Mouse (Mus musculus): ENCODE data around the gene Alk. TPM values are rescaled to one million over a fixed set of nuclear protein-coding genes. Genes with fewer than 3 reads are reported as not detected.

Gene Alk
- total and polyA plus RNA-seq, 3 experiments, result 0.05 TPM; not detected in 2

DNA sequence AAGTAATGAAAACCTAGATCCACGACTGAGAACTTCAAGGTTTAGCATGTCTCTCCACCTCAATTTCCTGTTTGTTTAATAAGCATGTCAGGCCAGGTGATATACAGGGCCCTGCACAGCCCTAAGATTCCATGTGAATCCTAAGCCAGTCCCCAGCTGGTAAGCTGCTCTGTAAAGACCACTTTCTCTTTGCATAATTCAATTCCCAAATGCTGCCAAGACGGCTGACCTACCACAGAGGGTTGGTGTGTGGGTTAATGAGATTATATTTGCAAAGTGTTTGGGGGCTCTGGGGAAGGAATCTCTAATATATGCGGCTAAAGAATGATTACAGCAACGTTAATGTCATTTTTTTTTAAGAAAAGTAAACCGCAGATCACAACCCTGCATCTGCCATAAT is 130.3 kb downstream of the Alk start:
- H3K27me3 ChIP-seq (ENCODE audit: insufficient read depth, low read length), result no peaks in the 10 kb centered on the region
- peaks cover 15% of the 10 kb centered on the region for H3K9me3 ChIP-seq (replicated peaks)
- H3K4me3 ChIP-seq (ENCODE audit: low read depth, low read length), result no peak overlapping the region
- DNase-seq (ENCODE audit: low spot score) (no peak), ATAC-seq (ENCODE audit: extremely low read depth, insufficient number of reproducible peaks, low FRiP score, poor library complexity, severe bottlenecking) (no peak)
- TF ChIP-seq TAL1 (conservative IDR thresholded peaks at IDR 0.05; ENCODE audit: low read depth, low read length) (no peak), GATA2 (IDR thresholded peaks at IDR 0.05; ENCODE audit: borderline replicate concordance, low read depth, low read length) (no peak), CTCF (IDR thresholded peaks at IDR 0.05; ENCODE audit: low read depth, low read length) (no peak), GATA1 (IDR thresholded peaks at IDR 0.05; ENCODE audit: borderline replicate concordance, low read length) (no peak), POLR2AphosphoS5 (IDR thresholded peaks at IDR 0.05; ENCODE audit: insufficient replicate concordance, low read depth, low read length) (no peak)
- no peaks in the 10 kb centered on the region for H3K36me3 ChIP-seq (replicated peaks)
- H3K4me1 ChIP-seq (ENCODE audit: insufficient read depth, low read depth, low read length), result no peaks in the 10 kb centered on the region

DNA sequence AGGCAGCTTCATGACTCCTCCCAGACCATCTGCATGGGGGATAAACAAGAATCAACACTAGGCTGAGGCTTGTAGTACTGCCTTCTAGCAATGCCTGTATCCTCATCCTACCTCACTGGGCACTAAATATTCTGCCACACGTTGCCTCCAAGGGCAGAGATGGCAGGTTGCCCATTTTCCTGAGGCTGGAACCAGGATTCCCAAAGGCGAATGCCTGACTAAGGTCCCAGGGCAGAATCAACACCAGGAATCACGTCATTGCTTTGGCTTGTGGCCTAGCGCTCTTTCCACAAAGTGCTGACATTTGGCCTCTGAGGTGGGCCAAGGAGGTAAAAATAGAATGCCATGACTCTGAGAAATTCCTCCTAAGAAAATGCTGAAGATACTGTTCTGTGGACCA is 155.9 kb downstream of the Alk start:
- Histone ChIP-seq H3K36me3 (replicated peaks) (no peaks in the 10 kb centered on the region), H3K4me3 (ENCODE audit: low read depth, low read length) (no peak overlapping the region), H3K9me3 (replicated peaks) (peaks cover 20% of the 10 kb centered on the region), H3K4me1 (ENCODE audit: insufficient read depth, low read depth, low read length) (no peaks in the 10 kb centered on the region), H3K27me3 (ENCODE audit: insufficient read depth, low read length) (no peaks in the 10 kb centered on the region)
- ATAC-seq (ENCODE audit: extremely low read depth, insufficient number of reproducible peaks, low FRiP score, poor library complexity, severe bottlenecking), result no peak
- TF ChIP-seq POLR2AphosphoS5 (IDR thresholded peaks at IDR 0.05; ENCODE audit: insufficient replicate concordance, low read depth, low read length) (no peak), GATA2 (IDR thresholded peaks at IDR 0.05; ENCODE audit: borderline replicate concordance, low read depth, low read length) (no peak), TAL1 (conservative IDR thresholded peaks at IDR 0.05; ENCODE audit: low read depth, low read length) (no peak), CTCF (IDR thresholded peaks at IDR 0.05; ENCODE audit: low read depth, low read length) (no peak), GATA1 (IDR thresholded peaks at IDR 0.05; ENCODE audit: borderline replicate concordance, low read length) (no peak)
- DNase-seq (ENCODE audit: low spot score), result no peak

DNA sequence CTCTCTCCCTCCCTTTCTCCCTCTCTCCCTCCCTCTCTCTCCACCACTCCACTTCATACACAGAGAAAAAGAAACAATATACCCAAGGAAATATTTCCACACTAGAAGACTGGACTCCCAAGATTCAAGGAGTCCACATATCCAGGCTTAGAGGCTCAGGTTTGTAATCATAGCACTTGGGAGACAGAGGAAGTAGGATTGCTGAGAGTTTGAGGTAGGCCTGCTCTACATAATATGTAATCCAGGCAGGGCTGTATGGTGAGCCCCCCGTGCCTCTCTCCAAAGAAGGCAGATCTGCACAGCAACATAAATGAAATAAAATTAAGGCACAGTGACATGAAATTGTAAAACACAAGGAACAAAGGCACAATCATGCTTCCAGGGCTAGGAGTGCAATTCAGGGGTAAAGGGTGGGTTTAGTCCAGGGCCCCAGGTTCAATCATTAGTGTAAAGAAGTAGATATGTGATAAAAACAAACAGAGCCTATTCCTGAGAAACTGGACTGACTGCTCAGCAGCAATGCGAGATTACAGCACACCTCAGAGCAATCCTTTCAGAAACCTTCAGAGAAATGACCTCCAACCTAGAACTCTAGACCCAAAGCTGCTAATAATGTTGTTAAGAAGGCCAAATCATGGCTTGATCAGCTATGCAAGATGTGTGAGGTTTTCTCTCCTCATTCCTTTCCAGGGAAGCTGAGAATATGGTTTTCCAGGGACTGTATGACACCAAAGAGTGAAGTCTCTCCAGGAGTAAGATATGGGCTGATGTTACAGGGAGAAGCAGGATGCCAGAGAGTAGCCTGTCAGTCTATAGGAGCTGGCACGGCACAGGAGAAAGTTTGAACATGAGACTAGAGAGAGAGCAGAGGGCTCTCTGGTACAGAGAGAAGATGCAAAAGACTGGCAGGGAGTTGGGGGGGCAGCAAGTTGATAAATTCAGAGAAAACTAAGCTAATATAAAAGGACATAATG is 158.9 kb downstream of the Alk start:
- DNase-seq (ENCODE audit: low spot score) (no peak), ATAC-seq (ENCODE audit: extremely low read depth, insufficient number of reproducible peaks, low FRiP score, poor library complexity, severe bottlenecking) (no peak)
- TF ChIP-seq POLR2AphosphoS5 (IDR thresholded peaks at IDR 0.05; ENCODE audit: insufficient replicate concordance, low read depth, low read length) (no peak), CTCF (IDR thresholded peaks at IDR 0.05; ENCODE audit: low read depth, low read length) (no peak), GATA1 (IDR thresholded peaks at IDR 0.05; ENCODE audit: borderline replicate concordance, low read length) (no peak), TAL1 (conservative IDR thresholded peaks at IDR 0.05; ENCODE audit: low read depth, low read length) (no peak), GATA2 (IDR thresholded peaks at IDR 0.05; ENCODE audit: borderline replicate concordance, low read depth, low read length) (no peak)
- H3K4me3 ChIP-seq (ENCODE audit: low read depth, low read length), result no peak overlapping the region
- H3K9me3 ChIP-seq (replicated peaks), result peaks cover 30% of the 10 kb centered on the region
- H3K27me3 ChIP-seq (ENCODE audit: insufficient read depth, low read length), result no peaks in the 10 kb centered on the region
- H3K4me1 ChIP-seq (ENCODE audit: insufficient read depth, low read depth, low read length), result no peaks in the 10 kb centered on the region
- no peaks in the 10 kb centered on the region for H3K36me3 ChIP-seq (replicated peaks)

- no peaks in the 10 kb centered on the region for H3K36me3 ChIP-seq (replicated peaks)
- DNase-seq (ENCODE audit: low spot score) (no peak), ATAC-seq (ENCODE audit: extremely low read depth, insufficient number of reproducible peaks, low FRiP score, poor library complexity, severe bottlenecking) (no peak)
- no peaks in the 10 kb centered on the region for H3K27me3 ChIP-seq (ENCODE audit: insufficient read depth, low read length)
- H3K4me3 ChIP-seq (ENCODE audit: low read depth, low read length), result no peak overlapping the region
- no peaks in the 10 kb centered on the region for H3K4me1 ChIP-seq (ENCODE audit: insufficient read depth, low read depth, low read length)
- TF ChIP-seq POLR2AphosphoS5 (IDR thresholded peaks at IDR 0.05; ENCODE audit: insufficient replicate concordance, low read depth, low read length) (no peak), TAL1 (conservative IDR thresholded peaks at IDR 0.05; ENCODE audit: low read depth, low read length) (no peak), GATA1 (IDR thresholded peaks at IDR 0.05; ENCODE audit: borderline replicate concordance, low read length) (no peak)
- H3K9me3 ChIP-seq (replicated peaks), result peaks cover 44% of the 10 kb centered on the region
Observed at GRCm38 (mm10) chr17:72417451-72417850, 187.0 kb downstream of the Alk start.

GRCm38 (mm10) chr17:72414676-72415075 is 189.8 kb downstream of the Alk start:
- no peaks in the 10 kb centered on the region for H3K4me1 ChIP-seq (ENCODE audit: insufficient read depth, low read depth, low read length)
- H3K4me3 ChIP-seq (ENCODE audit: low read depth, low read length), result no peak overlapping the region
- DNase-seq (ENCODE audit: low spot score) (no peak), ATAC-seq (ENCODE audit: extremely low read depth, insufficient number of reproducible peaks, low FRiP score, poor library complexity, severe bottlenecking) (no peak)
- TF ChIP-seq GATA2 (IDR thresholded peaks at IDR 0.05; ENCODE audit: borderline replicate concordance, low read depth, low read length), result no peak
- no peak for TF ChIP-seq CTCF (IDR thresholded peaks at IDR 0.05; ENCODE audit: low read depth, low read length)
- no peak for TF ChIP-seq GATA1 (IDR thresholded peaks at IDR 0.05; ENCODE audit: borderline replicate concordance, low read length)
- no peak for TF ChIP-seq POLR2AphosphoS5 (IDR thresholded peaks at IDR 0.05; ENCODE audit: insufficient replicate concordance, low read depth, low read length)
- TF ChIP-seq TAL1 (conservative IDR thresholded peaks at IDR 0.05; ENCODE audit: low read depth, low read length), result no peak
- H3K9me3 ChIP-seq (replicated peaks), result peaks cover 44% of the 10 kb centered on the region
- H3K36me3 ChIP-seq (replicated peaks), result no peaks in the 10 kb centered on the region
- no peaks in the 10 kb centered on the region for H3K27me3 ChIP-seq (ENCODE audit: insufficient read depth, low read length)

DNA sequence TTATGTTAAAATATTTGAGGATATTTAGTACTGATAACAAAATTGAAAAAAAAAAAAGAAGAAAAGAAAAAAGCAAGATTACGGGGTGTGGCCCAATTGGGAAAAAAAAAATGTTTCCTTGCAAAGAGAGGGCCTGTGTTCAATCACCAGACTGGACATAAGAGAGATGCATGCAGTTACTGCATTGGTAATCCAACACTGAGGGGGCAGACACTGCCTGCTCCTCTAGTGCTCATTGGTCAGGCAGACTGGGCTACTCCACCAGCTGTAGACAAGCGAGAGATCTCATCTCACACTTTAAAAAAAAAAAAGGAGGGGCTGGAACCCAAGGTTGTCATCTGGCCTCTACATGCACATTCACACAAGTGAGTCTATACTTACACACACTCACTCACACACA is 199.6 kb downstream of the Alk start:
- no peaks in the 10 kb centered on the region for H3K36me3 ChIP-seq (replicated peaks)
- ATAC-seq (ENCODE audit: extremely low read depth, insufficient number of reproducible peaks, low FRiP score, poor library complexity, severe bottlenecking) (no peak), DNase-seq (ENCODE audit: low spot score) (no peak)
- H3K4me3 ChIP-seq (ENCODE audit: low read depth, low read length), result no peak overlapping the region
- TF ChIP-seq TAL1 (conservative IDR thresholded peaks at IDR 0.05; ENCODE audit: low read depth, low read length), result no peak
- no peak for TF ChIP-seq POLR2AphosphoS5 (IDR thresholded peaks at IDR 0.05; ENCODE audit: insufficient replicate concordance, low read depth, low read length)
- H3K4me1 ChIP-seq (ENCODE audit: insufficient read depth, low read depth, low read length), result no peaks in the 10 kb centered on the region
- no peaks in the 10 kb centered on the region for H3K27me3 ChIP-seq (ENCODE audit: insufficient read depth, low read length)
- peaks cover 33% of the 10 kb centered on the region for H3K9me3 ChIP-seq (replicated peaks)

All from G1E (cell line).